Mouse (Mus musculus) mouse embryonic stem cell (cell line): ENCODE measurements around the gene Egf.

Source experiments
- in situ Hi-C, 2 experiments: fragments of 300-500 bp; cut with MboI; formaldehyde crosslinking; loops; 1 replicate in 1 of 2; 3 replicates in 1 of 2; pipeline ENCODE4 v1.14.3; 2019 to 2020; ENCODE audit warnings: low sequenced_read_pairs in 2 of 2, low pct_unique_long_range_greater_than_20kb in 1 of 2, mixed read lengths in 1 of 2; ENCODE audit not compliant: unreplicated experiment in 1 of 2

Egf gene

DNA sequence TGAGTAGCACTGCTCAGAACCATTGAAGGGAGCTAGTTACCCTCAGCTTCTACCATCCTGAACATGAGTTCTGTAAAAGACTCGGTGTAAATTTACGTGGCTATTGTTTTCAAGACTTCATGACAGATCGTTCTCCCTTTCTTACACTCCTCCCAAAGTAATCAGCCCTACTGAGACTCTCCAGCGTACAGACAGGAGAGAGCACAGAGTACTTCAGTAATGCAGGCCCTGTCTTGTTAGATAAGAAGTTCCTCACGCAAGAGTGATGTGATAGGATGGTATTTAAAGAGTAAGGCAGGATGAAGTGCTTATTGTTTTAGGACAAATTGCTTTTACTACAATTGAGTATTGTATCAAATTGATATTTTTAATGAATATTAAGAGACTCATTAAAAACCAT is 123.3 kb downstream of the Egf start:
- in situ Hi-C loops, result no loop called here

- in situ Hi-C loops, result no loop called here
These were observed 124.1 kb downstream of the Egf start for GRCm38 (mm10) chr3:129631018-129631417.
